Mouse (Mus musculus): ENCODE data around the gene Tbc1d24. TPM values are rescaled to one million over a fixed set of nuclear protein-coding genes. Genes with fewer than 3 reads are reported as not detected.

The Tbc1d24 gene
- total RNA-seq, 2 experiments from 2014 or later: 4.0 to 7.1 TPM

GRCm38 (mm10) chr17:24223513-24223912 is 18.2 kb upstream of the Tbc1d24 start:
- peak; percentile 60 for DNase-seq
- TF ChIP-seq CTCF (IDR thresholded peaks at IDR 0.05): no peak
- peak overlapping the region; percentile 70 for H3K27ac ChIP-seq
- no peak overlapping the region for H3K4me3 ChIP-seq
- intact Hi-C loops (cut with DNase I): loop anchor here (5.0 kb wide), 1 partner anchor 51 kb away; no protein-coding TSS in a partner anchor

DNA sequence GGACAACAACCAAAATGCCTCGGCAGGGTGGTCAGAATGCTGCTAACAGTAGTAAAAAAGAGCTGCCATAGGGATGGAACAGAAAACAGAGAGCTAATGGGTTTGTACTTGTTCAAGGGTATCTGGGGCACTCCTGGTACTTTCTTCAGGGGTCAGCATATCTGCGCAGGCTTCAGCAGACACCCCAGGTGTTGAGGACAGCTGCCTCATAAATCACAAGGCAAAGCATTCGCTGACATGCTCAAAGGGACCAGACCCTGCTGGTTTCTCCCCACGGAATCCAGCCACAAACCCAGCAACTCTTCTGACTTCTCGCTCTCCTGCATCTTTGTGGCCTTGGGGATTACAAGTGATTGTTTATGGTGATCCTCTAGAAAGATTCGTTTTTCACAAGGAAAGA is 17.3 kb upstream of the Tbc1d24 start:
- Histone ChIP-seq H3K4me3 (no peak overlapping the region), H3K27ac (no peak overlapping the region)
- TF ChIP-seq CTCF (IDR thresholded peaks at IDR 0.05): no peak
- no peak for DNase-seq
- intact Hi-C loops (cut with DNase I): loop anchor here (5.0 kb wide), 1 partner anchor 50 kb away; no protein-coding TSS in a partner anchor

DNA sequence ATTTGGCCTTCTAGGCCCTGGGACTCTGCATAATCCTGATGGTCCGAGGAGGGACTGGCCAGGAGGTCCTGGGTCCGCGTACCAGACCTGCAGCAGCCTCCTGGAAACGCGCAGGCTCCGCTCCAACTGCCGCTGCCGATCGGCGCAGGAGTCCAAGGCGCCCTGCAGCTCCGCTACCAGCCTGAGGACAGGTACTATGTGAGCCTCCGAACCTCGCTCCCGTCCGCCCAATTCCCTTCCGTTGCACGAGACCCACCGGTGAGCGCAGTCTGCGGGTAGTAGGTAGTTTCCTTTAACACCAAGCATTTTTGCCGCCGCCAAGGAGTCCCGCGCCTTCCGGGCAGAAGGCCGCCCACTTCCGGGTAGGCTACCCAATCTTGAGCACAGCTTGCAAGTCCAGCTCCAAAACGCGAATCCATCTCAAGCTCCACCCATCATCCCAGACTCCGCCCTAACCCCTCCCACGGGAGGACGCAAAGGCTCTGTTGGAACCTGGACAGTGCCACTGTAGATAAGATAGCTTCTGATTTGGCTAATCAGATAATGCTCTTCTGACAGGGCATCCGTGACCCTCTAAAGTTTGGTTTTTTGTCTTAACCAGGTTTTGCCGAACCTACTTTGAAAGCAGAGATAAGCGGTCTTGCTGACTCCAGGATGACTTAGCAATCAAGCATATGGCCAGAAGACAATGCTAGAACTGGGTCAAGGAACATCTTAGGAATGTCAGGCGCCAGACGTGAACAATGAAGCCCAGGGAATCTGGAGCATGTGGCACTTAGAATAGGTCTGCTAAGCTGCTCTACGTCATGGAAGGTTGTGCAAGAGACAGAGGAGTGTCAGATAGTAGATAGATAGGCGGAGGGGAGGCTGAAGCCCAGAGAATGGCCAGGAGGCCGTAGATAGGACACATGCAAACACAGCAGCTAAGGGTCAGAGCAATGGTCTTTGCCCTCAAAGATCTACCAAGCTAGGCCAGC is 15.4 kb upstream of the Tbc1d24 start, which contains the start of gene Tedc2:
TSS of gene Tedc2 (minus strand) at position 417 of the 977 bp plus-strand sequence.
- no peak for TF ChIP-seq CTCF (IDR thresholded peaks at IDR 0.05)

DNA sequence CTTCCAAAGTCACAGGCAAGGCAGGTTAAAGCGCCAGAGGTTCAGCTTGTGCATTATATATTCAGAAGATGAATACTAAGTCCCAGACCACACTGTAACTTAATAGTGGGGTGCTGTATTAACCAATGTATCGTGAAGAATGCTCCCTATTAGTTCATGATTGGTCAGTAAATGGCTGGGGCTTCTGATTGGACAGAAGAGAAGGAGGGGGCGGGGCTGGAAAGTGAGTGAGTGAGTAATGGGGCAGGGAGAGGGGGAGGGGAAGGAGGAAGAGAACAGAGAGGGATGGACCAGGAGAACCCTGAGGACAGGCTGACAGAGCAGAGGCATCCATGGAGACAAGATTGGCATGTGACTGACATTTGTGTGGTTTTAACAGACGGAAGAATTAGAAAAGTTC is 11.5 kb upstream of the Tbc1d24 start:
- H3K4me3 ChIP-seq: no peak overlapping the region
- no peak for TF ChIP-seq CTCF (IDR thresholded peaks at IDR 0.05)
- intact Hi-C loops (cut with DNase I): no loop called here
- DNase-seq: no peak
- H3K27ac ChIP-seq: no peak overlapping the region

More for the DNA sequence above, 15.4 kb upstream of the Tbc1d24 start, which contains the start of gene Tedc2:
- peak; percentile 96 for DNase-seq
- intact Hi-C loops (cut with DNase I): loop anchor here (5.0 kb wide), 1 partner anchor 48 kb away; no protein-coding TSS in a partner anchor
- peak within 1 kb of the TSS; percentile 89 for H3K4me3 ChIP-seq
- H3K27ac ChIP-seq: peak within 1 kb of the TSS; percentile 86

DNA sequence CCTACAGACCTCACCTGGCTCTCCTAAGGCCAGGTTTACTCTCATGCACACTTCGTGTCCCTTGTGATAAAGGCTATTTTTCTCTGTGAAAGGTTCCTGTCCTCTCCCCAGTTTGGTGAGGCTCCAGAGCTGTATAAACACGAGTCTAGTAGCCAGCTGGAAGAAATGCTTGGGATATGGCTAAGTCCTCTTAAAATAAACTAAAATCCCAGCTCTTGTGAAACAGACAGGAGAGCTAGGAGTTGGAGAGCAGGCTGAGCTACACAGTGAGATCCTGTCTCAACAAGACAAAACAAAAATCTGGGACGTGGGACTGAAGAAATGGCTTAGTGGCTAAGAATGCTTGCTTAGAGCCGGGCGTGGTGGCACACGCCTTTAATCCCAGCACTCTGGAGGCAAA is 7.8 kb upstream of the Tbc1d24 start:
- H3K4me3 ChIP-seq: no peak overlapping the region
- intact Hi-C loops (cut with DNase I): no loop called here
- no peak for TF ChIP-seq CTCF (IDR thresholded peaks at IDR 0.05)
- no peak overlapping the region for H3K27ac ChIP-seq
- no peak for DNase-seq

GRCm38 (mm10) chr17:24212441-24213018 is 7.2 kb upstream of the Tbc1d24 start:
- TF ChIP-seq CTCF (IDR thresholded peaks at IDR 0.05): no peak
- no peak overlapping the region for H3K27ac ChIP-seq
- H3K4me3 ChIP-seq: peak overlapping the region; percentile 64
- DNase-seq: no peak
- intact Hi-C loops (cut with DNase I): no loop called here

GRCm38 (mm10) chr17:24211631-24212440 is 6.5 kb upstream of the Tbc1d24 start:
- Histone ChIP-seq H3K27ac (peak overlapping the region; percentile 49; the same call in 1 of the 2 replicates), H3K4me3 (peak overlapping the region; percentile 64)
- TF ChIP-seq CTCF (IDR thresholded peaks at IDR 0.05): no peak
- DNase-seq: peak; percentile 58
- intact Hi-C loops (cut with DNase I): no loop called here

- intact Hi-C loops (cut with DNase I): no loop called here
- no peak overlapping the region for H3K27ac ChIP-seq
- no peak for DNase-seq
- no peak for TF ChIP-seq CTCF (IDR thresholded peaks at IDR 0.05)
- no peak overlapping the region for H3K4me3 ChIP-seq
Measured at GRCm38 (mm10) chr17:24210591-24210990, 5.2 kb upstream of the Tbc1d24 start.

- Histone ChIP-seq H3K4me3 (no peak overlapping the region), H3K27ac (no peak overlapping the region)
- DNase-seq: no peak
- intact Hi-C loops (cut with DNase I): no loop called here
- TF ChIP-seq CTCF (IDR thresholded peaks at IDR 0.05): no peak
Measured at GRCm38 (mm10) chr17:24209916-24210240, 4.5 kb upstream of the Tbc1d24 start.

GRCm38 (mm10) chr17:24209043-24209915 is 3.9 kb upstream of the Tbc1d24 start, which contains the start of gene Ntn3:
Ntn3 (minus strand) TSS chr17:24209531.
- Histone ChIP-seq H3K4me3 (peak within 1 kb of the TSS; percentile 77), H3K27ac (peak within 1 kb of the TSS; percentile 70)
- intact Hi-C loops (cut with DNase I): no loop called here
- no peak for TF ChIP-seq CTCF (IDR thresholded peaks at IDR 0.05)
- DNase-seq: peak; percentile 64

DNA sequence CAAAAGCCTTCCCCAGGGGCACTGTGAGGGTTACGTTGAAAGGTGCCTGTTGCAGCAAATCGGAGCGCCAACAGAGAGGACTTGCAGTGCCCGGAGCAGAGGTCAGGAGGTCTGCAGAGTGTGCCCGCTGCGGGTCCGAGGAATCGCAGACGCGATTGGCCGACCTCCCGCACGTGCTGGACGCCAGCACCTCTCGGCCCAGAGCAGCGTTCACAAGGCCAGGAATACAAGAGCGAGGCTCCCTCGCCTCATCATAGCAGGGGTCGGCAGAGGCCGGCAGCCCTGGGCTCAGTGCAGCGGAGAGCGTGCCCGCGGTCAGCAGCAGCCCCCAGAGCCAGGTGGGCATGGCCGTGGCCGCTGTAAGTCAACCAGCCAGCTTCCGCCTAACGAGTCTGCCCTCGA is 3.3 kb upstream of the Tbc1d24 start:
- peak; percentile 56 for DNase-seq
- Histone ChIP-seq H3K4me3 (peak overlapping the region; percentile 77), H3K27ac (peak overlapping the region; percentile 70)
- no peak for TF ChIP-seq CTCF (IDR thresholded peaks at IDR 0.05)
- intact Hi-C loops (cut with DNase I): no loop called here
